Mouse (Mus musculus) mouse embryonic stem cell (cell line): ENCODE measurements around the gene Twf2.
"Not testable (repeated sequence)": the region's sequence is repeated elsewhere in the genome, so short reads cannot be mapped to it uniquely, and the experiment has no call there.

Source experiments
- in situ Hi-C, 2 experiments: fragments of 300-500 bp; cut with MboI; formaldehyde crosslinking; loops; 1 replicate in 1 of 2; 3 replicates in 1 of 2; pipeline ENCODE4 v1.14.3; 2019 to 2020; ENCODE audit warnings: low sequenced_read_pairs in 2 of 2, low pct_unique_long_range_greater_than_20kb in 1 of 2, mixed read lengths in 1 of 2; ENCODE audit not compliant: unreplicated experiment in 1 of 2

Twf2 gene

GRCm38 (mm10) chr9:106202819-106203636 is at the start of gene Twf2:
TSS of gene Twf2 (plus strand) at chr9:106203108.
- in situ Hi-C loops: no loop called here

DNA sequence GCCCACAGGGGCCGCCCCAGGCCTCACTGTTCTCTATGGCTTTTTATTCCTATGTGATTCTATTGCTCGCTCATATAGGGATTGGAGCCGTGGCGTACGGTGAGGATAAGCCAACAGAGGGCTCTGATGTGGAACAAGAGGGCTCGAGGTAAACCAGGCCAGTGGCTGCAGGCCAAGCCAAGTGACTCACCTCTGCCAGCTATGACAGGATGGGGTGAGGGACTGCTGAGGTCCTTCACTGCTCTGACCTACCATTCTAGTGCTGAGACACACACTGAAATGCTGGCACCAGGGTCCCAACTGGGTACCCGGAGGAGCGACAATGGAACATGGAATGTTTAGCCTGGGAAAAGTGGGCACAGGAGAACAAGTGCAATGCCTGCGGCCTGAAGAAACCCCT is 48.8 kb upstream of the Twf2 start:
- in situ Hi-C loops: no loop called here

DNA sequence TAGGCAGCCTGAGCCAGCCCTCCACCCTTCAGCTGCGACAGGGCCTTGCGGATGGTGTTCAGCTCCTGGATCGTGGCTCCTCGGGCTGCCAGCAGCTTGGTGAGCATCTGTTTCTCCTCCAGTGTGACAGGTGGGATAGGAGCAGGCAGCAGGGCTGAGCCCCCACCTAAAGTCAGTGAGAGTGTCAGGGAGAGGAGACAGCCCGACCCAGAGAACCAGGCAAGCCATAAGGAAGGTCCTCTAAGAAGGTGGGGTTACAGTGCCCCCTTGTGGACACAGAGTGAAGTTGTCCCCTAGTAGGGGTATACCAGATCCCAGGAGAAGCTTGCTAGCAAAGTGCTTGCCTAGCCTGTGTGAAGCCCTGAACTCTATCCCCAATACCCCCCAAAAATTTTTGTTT is 46.5 kb upstream of the Twf2 start:
- in situ Hi-C loops: no loop called here

GRCm38 (mm10) chr9:106156921-106157622 is 45.8 kb upstream of the Twf2 start:
- in situ Hi-C loops: no loop called here

DNA sequence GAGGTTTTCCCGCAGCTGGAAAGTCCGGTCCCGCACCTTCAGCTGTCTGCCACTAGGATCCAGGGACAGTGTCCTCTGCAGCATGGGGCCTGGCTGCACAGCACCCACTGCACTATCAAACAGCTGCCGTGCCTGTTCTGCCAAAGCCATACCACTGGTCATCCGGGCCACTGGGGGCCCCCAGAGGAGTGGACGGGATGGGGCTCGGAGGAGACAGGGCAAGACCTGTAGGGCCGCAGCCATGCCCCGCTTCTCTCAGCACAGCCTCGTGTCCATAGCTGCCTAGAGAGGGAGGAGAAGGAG is 45.3 kb upstream of the Twf2 start:
- in situ Hi-C loops: no loop called here

- in situ Hi-C loops: no loop called here
These were observed 44.8 kb upstream of the Twf2 start, which contains the start of gene Glyctk for GRCm38 (mm10) chr9:106158037-106158491. TSS of gene Glyctk (minus strand) at chr9:106158138.

GRCm38 (mm10) chr9:106159237-106159636 is 43.7 kb upstream of the Twf2 start:
- in situ Hi-C loops: no loop called here

- in situ Hi-C loops: no loop called here
These were observed 43.1 kb upstream of the Twf2 start for GRCm38 (mm10) chr9:106159784-106160301.

GRCm38 (mm10) chr9:106160426-106160825 is 42.5 kb upstream of the Twf2 start:
- in situ Hi-C loops: no loop called here

DNA sequence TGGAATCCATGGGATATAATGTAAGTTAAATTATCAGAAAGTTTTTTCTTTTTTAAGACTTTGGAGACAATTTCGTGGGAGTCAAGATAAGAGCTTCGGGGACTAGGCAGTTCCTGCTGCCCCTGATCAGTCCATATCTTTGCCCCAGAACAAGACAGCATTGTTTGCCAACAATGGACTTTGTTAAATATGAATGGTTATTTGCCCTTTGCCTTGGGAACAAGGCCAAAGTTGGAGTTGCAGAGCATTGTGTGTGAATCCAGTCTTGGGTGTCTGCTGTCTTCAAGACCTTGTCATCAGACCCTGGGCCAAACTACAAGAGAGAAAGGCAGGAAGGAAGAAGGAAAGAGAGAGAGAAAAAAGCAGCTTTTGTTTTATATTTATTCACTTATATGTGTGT is 36.2 kb upstream of the Twf2 start:
- in situ Hi-C loops: no loop called here

- in situ Hi-C loops: no loop called here
These were observed 35.7 kb upstream of the Twf2 start for GRCm38 (mm10) chr9:106167241-106167640.

DNA sequence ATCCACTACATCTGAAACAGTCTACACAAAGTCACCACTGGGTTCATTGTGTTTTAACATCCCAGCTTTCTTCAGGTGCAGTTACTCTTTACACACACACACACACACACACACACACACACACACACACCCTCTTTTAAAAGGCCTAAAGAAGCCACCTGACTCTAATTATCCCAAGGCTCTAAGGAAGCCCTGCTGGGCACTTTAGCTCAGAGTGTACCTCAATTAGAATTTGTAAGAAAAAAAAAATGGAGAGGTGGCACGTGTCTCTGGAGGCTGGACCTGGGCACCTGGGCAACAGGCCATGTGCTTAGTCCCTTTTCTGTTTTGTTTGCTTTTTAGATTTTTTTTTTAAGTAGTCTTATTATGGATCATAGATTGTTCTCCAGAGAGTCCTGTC is 35.2 kb upstream of the Twf2 start:
- in situ Hi-C loops: no loop called here

- in situ Hi-C loops: not testable (repeated sequence)
These were observed 33.9 kb upstream of the Twf2 start for GRCm38 (mm10) chr9:106169006-106169405.

DNA sequence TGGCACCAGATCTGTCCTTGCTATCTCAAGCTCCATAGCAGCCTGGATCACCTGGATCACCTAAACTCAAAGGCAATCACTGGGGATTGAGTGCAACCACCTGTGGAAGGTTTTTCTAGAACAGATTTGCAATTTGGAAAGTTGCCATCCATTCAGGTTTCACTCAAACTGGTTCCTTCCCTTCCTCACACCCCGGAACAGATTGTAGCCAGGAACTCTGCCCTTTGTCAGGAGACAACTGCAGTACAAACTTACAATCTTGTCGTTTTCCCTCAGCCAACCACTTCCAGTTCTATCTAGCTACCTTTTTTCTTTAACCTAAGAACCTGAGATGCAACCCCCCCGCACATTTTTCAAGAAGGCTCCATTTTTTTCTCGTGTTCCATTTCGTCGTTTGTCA is 33.0 kb upstream of the Twf2 start:
- in situ Hi-C loops: no loop called here

- in situ Hi-C loops: no loop called here
These were observed 32.2 kb upstream of the Twf2 start, which contains the start of gene Wdr82 for GRCm38 (mm10) chr9:106170556-106171345. TSS of gene Wdr82 (plus strand) at chr9:106170928.

- in situ Hi-C loops: no loop called here
These were observed 31.4 kb upstream of the Twf2 start for GRCm38 (mm10) chr9:106171346-106172158.

DNA sequence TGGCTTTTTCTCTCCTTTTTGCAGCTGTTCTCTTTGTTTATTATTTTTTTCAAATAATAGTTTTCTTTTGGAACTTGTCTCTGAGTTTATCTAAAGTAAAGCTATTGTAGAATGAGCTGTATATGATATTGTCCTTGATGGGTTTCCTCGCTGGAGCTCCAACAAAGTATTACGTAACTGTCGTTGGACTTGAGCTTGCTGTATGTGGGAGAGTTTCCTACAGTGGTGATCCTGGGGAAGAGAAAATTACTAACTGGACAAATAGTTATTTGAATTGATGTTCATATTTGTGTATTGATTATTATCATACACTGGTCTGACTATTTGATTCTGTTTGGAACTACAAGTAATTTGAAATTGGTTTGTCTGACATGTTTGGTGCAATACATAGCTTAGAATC is 30.4 kb upstream of the Twf2 start:
- in situ Hi-C loops: no loop called here

GRCm38 (mm10) chr9:106173363-106173762 is 29.5 kb upstream of the Twf2 start:
- in situ Hi-C loops: no loop called here
